Mouse (Mus musculus) fat pad, adult 2 months (tissue): ENCODE results near the gene Sirt2.

ENCODE experiments used
- DNase-seq: peaks from one replicate; pipeline ENCODE4 v3.0.0-alpha.2; 2011; ENCODE audit warnings: low read depth, low spot score; ENCODE audit errors: extremely low read depth

Gene Sirt2

DNA sequence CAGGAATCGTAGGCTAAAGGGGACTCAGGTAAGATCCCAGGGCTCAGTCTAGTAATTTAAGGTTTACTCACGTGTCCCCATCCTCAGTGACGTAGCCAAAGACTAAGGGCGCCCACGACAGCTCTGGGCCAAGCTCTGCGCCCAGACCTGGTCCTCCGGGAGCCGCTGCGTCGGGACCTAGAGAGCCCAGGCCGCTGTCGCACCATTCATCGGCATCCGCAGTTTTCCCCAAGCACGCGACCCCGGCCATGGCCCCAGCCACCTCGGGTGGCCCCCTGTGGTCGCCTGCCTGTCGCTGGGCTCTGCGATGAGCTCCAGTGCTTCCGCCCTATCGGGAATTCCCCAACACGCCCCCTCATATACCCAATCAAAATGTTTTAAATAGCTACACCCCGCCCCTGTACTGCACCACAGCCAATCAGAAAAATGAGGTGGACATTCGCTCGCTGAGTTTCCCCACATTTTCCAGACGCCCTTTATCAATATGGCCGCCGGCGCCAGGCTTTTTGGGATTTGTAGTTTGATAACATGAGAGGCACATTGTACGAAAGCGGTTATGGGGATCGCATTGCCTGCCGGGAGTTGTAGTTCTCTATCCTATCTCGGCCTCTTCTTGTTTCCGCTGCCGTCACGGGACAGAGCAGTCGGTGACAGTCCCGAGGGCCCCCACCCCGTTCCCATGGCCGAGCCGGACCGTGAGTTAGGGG, at the start of gene Sirt2:
Gene Sirt2, plus strand, starts transcription at position 563 of the 707 bp plus-strand sequence.
- peak; percentile 96 for DNase-seq

DNA sequence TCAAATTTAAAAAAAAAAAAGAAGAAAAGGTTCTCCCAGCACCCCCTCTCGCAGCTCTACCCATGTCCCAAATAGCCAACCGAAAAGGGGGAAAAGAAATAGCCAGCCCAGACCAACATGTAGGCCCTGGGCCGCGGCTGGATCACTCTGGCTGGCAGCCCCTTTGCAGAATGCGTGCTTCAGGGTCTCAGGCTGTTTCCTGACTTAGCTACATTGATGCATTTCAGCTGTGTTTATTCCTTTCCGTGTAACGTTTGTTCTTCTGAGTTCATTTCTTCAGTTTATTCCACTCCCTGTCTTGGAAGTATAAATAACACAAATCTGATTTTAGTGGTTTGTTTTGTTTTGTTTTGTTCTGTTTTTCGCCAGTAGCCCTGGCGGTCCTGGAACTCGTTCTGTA, 48.8 kb upstream of the Sirt2 start:
- no peak for DNase-seq

DNA sequence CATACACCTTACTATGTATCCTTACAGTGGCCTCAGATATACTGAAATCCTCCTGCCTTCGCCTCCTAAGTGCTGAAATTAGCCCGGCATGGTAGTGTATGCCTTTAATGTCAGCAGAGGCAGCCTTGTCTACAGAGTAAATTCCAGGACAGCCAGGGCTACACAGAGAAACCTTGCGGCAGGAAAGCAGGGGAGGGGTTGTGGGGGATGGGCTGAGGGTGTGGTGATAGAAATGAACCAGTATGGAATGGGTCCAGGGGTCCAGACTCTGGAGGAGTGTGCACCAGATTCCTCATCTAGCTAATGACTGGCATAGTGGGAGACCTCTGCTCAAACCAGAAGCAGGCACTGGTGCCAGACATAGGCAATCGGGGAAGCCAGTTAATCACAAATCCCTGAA, 47.4 kb upstream of the Sirt2 start:
- DNase-seq = no peak

DNA sequence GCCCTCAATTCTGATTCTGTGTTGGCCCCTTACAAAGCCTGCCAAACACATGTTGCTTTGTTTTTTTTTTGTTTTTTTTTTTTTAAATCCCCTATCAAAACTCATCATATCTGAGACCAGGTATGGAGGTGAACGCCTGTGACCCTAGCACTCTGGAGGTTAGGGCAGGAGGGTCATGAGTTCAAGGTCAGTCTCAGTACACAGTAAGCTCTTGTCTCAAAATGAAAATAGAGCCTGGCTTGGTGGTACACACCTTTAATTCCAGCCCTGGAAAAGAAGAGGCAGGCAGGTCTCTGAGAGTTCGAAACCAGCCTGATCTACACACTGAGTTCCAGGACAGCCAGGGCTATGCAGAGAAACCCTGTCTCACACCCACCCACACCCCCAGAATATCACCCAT, 46.9 kb upstream of the Sirt2 start:
- DNase-seq = no peak

DNA sequence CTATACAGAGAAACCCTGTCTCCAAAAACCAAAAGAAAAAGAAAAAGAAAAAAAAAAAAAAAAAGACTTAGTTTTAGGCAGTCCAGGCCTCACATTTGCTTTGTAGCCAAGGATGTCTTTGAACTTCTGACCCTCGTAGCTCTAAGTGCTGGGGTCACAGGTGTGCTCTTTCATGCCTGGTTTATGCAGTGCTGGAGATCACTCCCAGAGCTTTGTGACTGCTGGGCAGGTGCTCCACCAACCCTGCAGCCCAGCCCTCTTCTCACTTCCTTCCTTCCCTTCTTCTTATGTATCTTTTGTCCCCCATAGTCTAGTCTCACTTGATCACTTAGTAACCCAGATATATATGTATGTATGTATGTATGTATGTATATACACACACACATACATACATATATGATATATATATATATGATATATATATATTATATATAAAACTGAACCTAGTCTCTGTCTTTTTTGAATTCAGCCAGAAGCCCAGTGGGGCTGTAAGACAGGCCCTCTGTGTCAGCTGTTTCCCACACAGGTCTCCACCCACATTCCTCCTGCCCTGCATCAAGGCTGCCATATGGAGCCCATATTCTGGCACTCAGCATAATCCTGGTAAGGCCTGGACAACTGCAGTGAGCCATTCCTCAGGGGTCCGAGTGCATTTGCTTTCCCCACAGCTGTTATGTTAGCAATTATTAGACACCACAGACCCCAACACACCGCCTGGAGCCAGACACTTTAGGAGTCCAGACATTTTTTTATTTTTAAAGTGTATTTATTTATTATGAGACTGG, 45.6 kb upstream of the Sirt2 start:
- DNase-seq = no peak

DNA sequence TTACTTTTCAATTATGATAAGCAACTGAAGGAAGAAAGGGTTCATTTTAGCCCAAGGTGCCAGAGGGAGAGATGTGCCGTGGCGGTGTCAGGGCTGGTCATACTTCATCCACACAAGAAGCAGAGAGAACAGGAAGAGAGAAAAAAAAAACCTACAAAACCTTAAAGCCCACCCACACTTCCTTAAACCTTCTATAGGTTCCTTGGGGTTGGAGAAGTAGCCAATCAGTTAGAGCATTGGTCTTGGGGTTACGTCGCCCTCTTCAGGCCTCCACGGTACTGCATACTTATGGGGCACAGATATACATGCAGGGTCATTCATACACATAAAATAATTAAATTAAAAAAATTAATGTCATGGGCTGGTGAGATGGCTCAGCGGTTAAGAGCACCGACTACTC, 44.5 kb upstream of the Sirt2 start:
- DNase-seq = no peak

DNA sequence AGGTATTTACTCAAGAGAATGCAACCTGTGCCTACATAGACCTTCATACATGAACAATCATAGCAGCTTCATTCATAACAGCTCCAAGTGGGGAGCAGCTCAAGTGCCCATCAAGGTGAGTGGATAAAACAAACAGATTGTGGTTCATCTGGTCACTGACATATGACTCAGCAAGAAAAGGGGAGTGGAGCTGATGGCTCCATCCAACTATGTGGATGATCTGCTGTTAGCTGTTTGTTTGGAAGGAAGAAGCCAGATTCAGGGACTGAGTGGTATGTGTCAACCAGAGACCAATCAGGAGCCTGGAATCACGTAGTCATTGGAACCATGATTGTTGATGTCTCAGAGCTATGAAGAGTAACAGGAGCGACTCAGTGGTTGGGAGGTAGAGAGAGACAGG, 41.9 kb upstream of the Sirt2 start:
- no peak for DNase-seq

DNA sequence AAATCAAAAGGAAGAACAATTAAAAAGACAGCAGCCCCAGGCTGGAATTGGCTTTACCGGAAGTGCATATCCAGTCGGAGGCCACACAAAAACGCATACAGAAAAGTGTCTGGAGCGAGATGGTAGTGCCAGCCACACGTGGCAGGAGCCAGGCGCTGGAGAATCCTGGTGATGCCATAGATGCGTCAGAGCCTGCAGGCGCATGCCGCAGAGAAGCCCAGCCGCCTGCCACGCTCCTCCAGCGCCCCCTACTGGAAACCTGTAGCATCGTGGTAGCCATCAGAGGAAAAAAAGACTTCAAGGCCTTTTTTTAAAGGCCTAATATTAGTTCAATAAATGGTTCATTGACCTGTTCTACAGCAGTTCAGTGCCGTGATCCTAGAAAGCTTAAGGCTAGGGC, 39.9 kb upstream of the Sirt2 start:
- DNase-seq = no peak

DNA sequence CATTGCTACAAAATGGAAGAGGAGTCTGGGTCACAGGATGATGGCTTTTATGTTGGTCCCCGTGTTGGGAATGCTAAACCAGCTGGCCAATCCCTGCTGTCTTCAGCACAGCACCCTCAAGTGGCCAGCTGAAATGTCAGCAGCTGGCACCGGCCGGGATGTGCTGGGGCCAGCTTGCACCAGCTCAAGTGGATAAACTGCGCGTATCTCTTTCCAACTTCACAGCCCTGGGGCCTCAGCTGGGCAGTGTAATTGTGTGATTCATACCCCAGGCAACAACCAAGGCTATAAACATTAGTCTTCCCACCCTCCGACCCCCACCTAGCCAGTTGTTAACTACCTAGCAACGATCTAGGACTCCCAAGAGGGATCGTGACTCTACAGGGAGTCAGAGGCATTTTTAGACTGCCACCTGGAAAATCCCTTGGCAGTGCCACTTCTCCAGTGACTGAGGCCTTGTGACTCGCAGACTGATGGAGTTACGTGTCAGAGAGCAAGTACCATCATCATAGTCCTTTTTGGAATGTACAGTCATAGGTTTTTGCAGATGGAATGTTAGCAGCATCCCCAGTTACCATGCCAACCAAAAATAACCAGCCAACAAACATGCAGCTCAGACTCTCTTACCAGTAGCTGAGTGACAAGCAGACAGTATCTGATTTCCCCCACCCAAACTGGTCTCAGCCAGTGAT, 38.7 kb upstream of the Sirt2 start:
- no peak for DNase-seq

DNA sequence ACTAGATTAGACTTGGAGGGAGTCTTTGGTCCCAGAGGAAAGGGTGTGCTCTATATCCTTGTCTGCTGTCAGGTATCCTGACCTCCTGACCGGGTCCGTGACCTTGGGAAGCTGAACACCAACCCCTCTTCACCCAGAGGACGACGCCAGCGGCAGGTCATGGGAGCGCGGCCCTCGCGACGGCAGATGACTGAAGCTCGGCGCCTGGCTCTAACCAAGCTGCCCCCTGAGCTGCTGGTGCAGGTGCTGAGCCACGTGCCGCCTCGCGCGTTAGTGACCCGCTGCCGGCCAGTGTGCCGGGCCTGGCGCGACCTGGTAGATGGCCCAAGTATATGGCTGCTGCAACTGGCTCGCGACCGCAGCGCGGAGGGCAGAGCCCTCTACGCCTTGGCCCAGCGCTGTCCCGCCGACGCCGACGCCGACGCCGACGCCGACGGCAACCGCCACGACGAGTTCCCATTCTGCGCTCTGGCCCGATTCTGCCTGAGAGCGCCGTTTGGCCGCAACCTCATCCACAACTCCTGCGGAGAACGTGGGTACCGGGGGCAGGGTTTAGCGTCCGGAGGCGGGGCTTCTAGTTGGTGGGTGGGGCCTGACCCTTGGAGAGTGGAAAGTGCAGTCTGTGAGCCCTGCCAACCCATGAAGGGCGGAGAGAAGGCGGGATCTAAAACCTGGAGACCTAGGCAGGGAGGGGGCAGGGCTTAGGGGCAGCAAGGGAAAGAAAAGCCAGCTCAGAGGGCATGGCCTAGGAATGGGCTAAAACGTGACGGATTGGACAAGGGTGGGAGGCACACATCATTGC, 34.0 kb upstream of the Sirt2 start:
- DNase-seq = no peak

DNA sequence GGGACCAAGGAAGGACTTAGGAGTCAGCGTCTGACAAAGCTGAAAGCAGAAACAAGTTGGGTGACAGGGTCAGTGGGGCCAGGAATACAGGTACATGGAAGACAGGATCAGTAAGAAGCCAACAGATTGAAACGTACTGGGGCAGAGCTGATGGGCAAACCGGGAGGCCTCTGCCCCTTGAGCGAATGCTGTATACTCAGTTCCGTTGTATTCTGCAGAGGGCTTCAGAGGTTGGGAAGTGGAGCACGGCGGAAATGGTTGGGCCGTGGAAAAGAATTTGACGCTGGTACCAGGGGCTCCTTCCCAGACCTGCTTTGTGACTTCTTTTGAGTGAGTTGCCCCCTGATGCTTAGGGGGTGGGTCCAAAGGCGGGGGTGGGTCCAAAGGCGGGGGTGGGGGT, 33.3 kb upstream of the Sirt2 start:
- DNase-seq = no peak

DNA sequence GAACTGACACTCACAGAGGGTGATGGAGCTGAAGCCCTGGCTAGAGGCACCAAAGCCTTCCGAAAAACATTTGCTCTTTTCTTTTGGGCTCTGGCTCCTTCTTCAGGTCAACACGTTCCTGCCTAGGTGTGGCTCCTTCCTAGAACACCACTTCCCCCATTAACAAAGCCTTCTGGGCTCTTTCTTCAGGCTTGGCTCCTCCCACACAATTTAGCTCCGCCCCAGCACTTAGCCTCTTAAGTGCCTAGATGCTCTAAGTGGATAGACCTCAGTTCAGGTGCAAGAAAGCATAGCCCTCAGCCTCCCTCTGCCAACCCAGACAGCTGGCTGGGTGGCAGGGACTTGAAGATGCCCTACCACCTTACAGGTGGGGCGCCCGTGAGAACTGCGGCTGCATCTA, 30.8 kb upstream of the Sirt2 start:
- DNase-seq = no peak

DNA sequence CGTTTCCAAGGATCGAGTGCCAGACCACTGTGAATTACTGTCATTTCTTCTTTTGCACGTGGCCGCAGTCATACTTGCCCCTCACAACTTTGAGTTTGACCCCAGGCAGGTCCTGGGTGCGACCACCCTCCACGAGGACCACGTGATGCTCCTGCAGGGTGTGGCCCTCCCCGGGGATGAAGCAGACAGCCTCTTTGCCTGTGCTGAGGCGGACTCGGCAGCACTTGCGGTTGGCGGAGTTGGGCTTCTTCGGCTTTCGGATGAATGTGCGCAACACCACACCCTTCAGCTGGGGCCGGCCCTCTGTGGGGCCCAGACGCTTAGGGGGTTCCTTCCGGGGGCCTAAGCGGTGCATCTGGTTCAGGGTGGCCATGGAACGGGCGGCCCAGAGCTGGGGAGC, 26.7 kb upstream of the Sirt2 start:
- DNase-seq = no peak

DNA sequence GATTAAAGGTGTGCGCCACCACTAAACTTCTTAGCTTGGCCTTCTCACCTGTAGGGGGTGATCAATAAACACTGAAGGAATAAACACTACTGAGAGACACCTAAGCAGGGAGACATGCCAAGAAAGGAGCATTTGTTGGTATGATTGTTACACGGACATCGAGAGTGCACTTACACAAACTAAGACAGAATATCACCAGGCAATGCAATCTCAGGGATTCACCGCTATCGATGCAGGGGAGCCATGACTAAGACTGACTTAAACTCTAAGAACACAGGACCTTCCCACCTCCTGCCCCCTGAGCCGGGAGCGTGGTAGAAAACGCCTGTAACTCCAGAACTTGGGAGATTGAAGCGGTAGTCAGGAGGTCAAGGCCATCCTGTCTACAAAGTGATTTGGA, 25.6 kb upstream of the Sirt2 start:
- no peak for DNase-seq

DNA sequence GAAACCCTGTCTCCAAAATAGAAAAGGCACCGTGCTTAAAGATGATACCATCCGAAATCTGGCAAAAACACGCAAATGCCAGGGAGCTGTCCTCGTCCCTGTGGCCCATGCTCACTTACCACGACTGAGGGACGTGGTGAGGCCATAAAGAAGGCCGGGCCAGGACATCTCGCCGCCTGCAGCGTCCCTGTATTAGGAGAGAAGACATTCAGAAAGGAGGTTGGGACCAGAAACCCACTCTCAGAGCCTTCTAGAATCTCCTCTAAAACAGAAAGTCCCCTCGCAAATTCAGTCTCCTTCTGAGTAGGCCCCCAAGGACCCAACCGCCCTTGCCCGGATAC, 25.2 kb upstream of the Sirt2 start:
- DNase-seq = no peak

DNA sequence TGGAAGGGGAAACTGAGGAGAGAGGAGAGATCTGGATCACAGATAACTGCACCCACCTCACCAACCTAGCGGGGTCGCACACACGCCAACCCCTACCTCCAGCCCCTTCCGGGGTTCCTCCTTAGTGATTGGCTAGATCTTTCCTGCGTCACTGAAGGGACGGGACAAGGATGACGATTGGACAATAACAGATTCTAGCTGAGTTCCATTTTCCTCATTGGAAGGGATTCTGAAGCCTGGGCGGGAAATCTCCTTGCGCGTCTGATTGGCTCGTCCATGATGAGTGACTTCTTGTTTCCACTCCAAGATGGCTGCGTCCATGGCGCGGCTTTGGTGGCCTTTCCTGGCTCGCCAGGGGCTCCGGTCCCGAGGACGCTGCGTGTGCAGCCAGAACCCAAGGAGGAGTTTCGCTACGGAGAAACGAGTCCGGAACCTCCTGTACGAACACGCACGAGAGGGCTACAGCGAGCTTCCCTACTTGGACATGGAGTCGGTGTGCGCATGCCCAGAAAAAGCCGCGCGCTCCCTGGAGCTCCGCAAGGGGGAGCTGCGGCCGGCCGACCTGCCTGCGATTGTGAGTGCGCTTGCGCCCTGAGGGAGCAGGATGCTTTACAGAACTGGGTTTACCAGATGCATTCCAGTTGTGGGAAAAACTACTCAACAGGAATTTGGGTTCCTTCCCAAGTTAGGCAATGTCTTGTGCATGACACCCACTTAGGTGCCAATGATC, 24.7 kb upstream of the Sirt2 start, which contains the start of the genes Mrps12 and Sars2:
Gene Mrps12, minus strand, starts transcription at position 112 of the 730 bp plus-strand sequence.
Gene Sars2, plus strand, starts transcription at position 284 of the 730 bp plus-strand sequence.
- peak; percentile 96 for DNase-seq

DNA sequence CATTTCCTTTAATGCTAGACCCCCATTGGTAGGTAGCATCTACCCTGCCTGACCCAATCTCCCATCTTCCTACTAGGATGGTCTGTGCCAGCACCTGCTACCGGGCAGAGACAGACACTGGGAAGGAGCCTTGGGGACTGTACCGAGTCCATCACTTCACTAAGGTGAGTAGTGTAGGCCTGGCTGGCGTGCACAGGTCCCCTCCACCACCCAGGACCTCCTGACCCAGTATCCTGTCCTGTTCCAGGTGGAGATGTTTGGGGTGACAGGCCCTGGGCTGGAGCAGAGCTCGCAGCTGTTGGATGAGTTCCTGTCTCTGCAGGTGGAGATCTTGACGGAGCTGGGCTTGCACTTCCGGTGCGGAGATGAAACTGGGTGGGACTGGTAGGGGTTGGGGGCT, 16.6 kb upstream of the Sirt2 start:
- DNase-seq = no peak

DNA sequence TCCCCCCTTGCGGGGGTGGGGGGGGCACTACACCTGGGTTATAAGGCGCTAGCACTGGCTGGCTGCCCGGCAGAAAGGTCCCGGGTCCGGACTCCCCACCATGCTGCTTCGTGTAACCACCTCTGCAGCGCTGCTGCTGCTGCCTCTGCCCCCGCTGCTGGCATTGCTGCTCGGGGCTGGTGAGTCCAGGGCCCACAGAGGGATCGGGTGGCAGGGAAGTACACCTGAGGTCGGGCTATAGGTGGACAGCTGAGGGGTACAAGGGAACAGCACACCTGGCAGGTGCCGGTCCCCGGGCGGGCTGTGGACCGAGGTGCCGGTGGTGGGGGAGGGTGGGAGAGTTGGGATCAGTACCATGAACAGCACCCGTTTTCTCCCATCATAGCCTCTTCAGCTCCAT, 10.5 kb upstream of the Sirt2 start, which contains the start of gene Ccer2:
Gene Ccer2, plus strand, starts transcription at position 96 of the 400 bp plus-strand sequence.
- no peak for DNase-seq

DNA sequence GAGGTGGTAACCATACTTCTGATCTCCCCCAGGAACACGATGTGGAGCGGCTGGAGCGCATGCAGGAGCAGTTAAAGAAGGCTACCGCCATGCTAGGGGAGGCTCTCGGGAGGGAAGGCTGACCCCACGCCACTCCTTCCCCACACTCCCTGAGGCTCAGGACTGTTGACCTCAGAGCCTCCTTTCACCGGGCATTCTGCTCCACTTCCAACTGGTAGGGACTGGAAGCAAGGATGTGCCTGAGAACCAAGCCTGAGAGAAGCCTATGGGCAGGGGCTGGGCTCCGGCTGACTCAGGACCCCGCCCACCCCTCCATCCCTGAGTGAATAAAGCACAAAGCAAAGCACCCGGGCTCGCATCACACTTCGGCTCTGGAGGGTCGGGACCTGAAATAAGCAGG, 7.9 kb upstream of the Sirt2 start:
- DNase-seq = no peak

DNA sequence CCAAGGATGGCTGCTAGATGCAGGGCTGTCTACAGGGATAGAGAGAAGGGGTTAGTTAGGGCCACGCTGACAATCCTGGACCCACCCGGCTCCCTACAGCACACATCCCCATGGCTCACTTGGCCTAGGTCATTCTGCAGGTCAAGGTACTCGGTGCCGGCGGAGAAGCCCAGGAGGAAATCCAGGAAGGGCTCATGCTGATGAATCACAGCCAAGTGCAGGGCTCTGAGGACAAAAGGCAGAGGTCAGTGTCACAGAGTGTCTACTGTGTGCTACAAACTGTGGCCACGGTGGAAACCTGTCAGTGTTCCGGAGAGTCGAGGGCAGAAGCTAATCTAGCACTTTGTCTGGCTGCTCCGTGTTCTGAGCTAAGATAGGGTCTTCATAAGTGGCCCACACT, 4.6 kb upstream of the Sirt2 start:
- DNase-seq = no peak
